Mouse (Mus musculus): Measurements from ENCODE around the gene Zcrb1. TPM values are rescaled to one million over a fixed set of nuclear protein-coding genes. Genes with fewer than 3 reads are reported as not detected.
"Not testable (repeated sequence)": the region's sequence is repeated elsewhere in the genome, so short reads cannot be mapped to it uniquely, and the experiment has no call there.

Gene Zcrb1
- total and polyA plus RNA-seq, 2 experiments = 12.0 to 28.0 TPM

- Histone ChIP-seq H3K79me2 (ENCODE audit: control insufficient read depth, insufficient read depth, low read length) (peaks cover 28% of the 10 kb centered on the region; the same call in 1 of the 2 replicates), H3K27me3 (ENCODE audit: control insufficient read depth, insufficient read depth, low read length) (no peaks in the 10 kb centered on the region), H3K27ac (replicated peaks; ENCODE audit: insufficient read depth, low read depth, low read length) (no peak overlapping the region), H3K4me3 (ENCODE audit: insufficient read depth, low read depth, low read length) (peak overlapping the region; percentile 96; the same call in 1 of the 2 replicates), H3K9ac (ENCODE audit: low read depth, low read length) (0 out of 2 replicates have a peak overlapping the region, but pooled peaks have one; percentile 54), H3K36me3 (ENCODE audit: control insufficient read depth, insufficient read depth, low read length) (peaks cover 8% of the 10 kb centered on the region; the same call in 1 of the 2 replicates), H3K4me1 (ENCODE audit: control insufficient read depth, insufficient read depth, low read length) (peaks cover 14% of the 10 kb centered on the region)
- 10% methylated on average over 11 of the region's 11 CpGs for WGBS
- no peak for DNase-seq (ENCODE audit: extremely low read depth, low read depth, low spot score)
- TF ChIP-seq POLR2A (IDR thresholded peaks at IDR 0.05; ENCODE audit: extremely low read depth, insufficient read depth, low read length) (no peak), CTCF (IDR thresholded peaks at IDR 0.05; ENCODE audit: low read depth, low read length) (no peak)
These were observed 865 bp downstream of the Zcrb1 start for GRCm38 (mm10) chr15:93397269-93397668.

- H3K79me2 ChIP-seq (ENCODE audit: control insufficient read depth, insufficient read depth, low read length) = no peaks in the 10 kb centered on the region
- TF ChIP-seq CTCF (IDR thresholded peaks at IDR 0.05; ENCODE audit: low read depth, low read length) (no peak), POLR2A (IDR thresholded peaks at IDR 0.05; ENCODE audit: extremely low read depth, insufficient read depth, low read length) (no peak)
- H3K36me3 ChIP-seq (ENCODE audit: control insufficient read depth, insufficient read depth, low read length) = peaks cover 4% of the 10 kb centered on the region
- no peak overlapping the region for H3K9ac ChIP-seq (ENCODE audit: low read depth, low read length)
- WGBS = 59% methylated on average over 5 of the region's 5 CpGs
- H3K4me3 ChIP-seq (ENCODE audit: insufficient read depth, low read depth, low read length) = no peak overlapping the region
- no peaks in the 10 kb centered on the region for H3K27me3 ChIP-seq (ENCODE audit: control insufficient read depth, insufficient read depth, low read length)
- H3K4me1 ChIP-seq (ENCODE audit: control insufficient read depth, insufficient read depth, low read length) = 0 out of 2 replicates have a peak, but pooled peaks cover 3% of the 10 kb centered on the region
- no peak for DNase-seq (ENCODE audit: extremely low read depth, low read depth, low spot score)
- no peak overlapping the region for H3K27ac ChIP-seq (replicated peaks; ENCODE audit: insufficient read depth, low read depth, low read length)
These were observed 16.8 kb downstream of the Zcrb1 start for GRCm38 (mm10) chr15:93381337-93381736.

- H3K4me3 ChIP-seq (ENCODE audit: insufficient read depth, low read depth, low read length) = no peak overlapping the region
- no peak overlapping the region for H3K27ac ChIP-seq (replicated peaks; ENCODE audit: insufficient read depth, low read depth, low read length)
- H3K79me2 ChIP-seq (ENCODE audit: control insufficient read depth, insufficient read depth, low read length) = no peaks in the 10 kb centered on the region
- WGBS = 67% methylated on average over 3 of the region's 3 CpGs
- 0 out of 2 replicates have a peak, but pooled peaks cover under 1% of the 10 kb centered on the region for H3K4me1 ChIP-seq (ENCODE audit: control insufficient read depth, insufficient read depth, low read length)
- H3K9ac ChIP-seq (ENCODE audit: low read depth, low read length) = no peak overlapping the region
- DNase-seq (ENCODE audit: extremely low read depth, low read depth, low spot score) = peak; percentile 37
- TF ChIP-seq POLR2A (IDR thresholded peaks at IDR 0.05; ENCODE audit: extremely low read depth, insufficient read depth, low read length) (no peak), CTCF (IDR thresholded peaks at IDR 0.05; ENCODE audit: low read depth, low read length) (peak; percentile 52)
- H3K27me3 ChIP-seq (ENCODE audit: control insufficient read depth, insufficient read depth, low read length) = no peaks in the 10 kb centered on the region
- H3K36me3 ChIP-seq (ENCODE audit: control insufficient read depth, insufficient read depth, low read length) = no peaks in the 10 kb centered on the region
These were observed 19.0 kb downstream of the Zcrb1 start for GRCm38 (mm10) chr15:93379177-93379576.

GRCm38 (mm10) chr15:93375696-93376095, 22.4 kb downstream of the Zcrb1 start:
- H3K4me1 ChIP-seq (ENCODE audit: control insufficient read depth, insufficient read depth, low read length) = no peaks in the 10 kb centered on the region
- H3K4me3 ChIP-seq (ENCODE audit: insufficient read depth, low read depth, low read length) = no peak overlapping the region
- WGBS = 93% methylated on average over 5 of the region's 5 CpGs
- no peak for DNase-seq (ENCODE audit: extremely low read depth, low read depth, low spot score)
- H3K9ac ChIP-seq (ENCODE audit: low read depth, low read length) = no peak overlapping the region
- no peaks in the 10 kb centered on the region for H3K27me3 ChIP-seq (ENCODE audit: control insufficient read depth, insufficient read depth, low read length)
- no peak overlapping the region for H3K27ac ChIP-seq (replicated peaks; ENCODE audit: insufficient read depth, low read depth, low read length)
- no peaks in the 10 kb centered on the region for H3K36me3 ChIP-seq (ENCODE audit: control insufficient read depth, insufficient read depth, low read length)
- H3K79me2 ChIP-seq (ENCODE audit: control insufficient read depth, insufficient read depth, low read length) = no peaks in the 10 kb centered on the region
- TF ChIP-seq CTCF (IDR thresholded peaks at IDR 0.05; ENCODE audit: low read depth, low read length) = no peak
- no peak for TF ChIP-seq POLR2A (IDR thresholded peaks at IDR 0.05; ENCODE audit: extremely low read depth, insufficient read depth, low read length)

- H3K27me3 ChIP-seq (ENCODE audit: control insufficient read depth, insufficient read depth, low read length); H3K4me1 ChIP-seq (ENCODE audit: control insufficient read depth, insufficient read depth, low read length); DNase-seq (ENCODE audit: extremely low read depth, low read depth, low spot score); H3K9ac ChIP-seq (ENCODE audit: low read depth, low read length); H3K27ac ChIP-seq (replicated peaks; ENCODE audit: insufficient read depth, low read depth, low read length); H3K4me3 ChIP-seq (ENCODE audit: insufficient read depth, low read depth, low read length); H3K79me2 ChIP-seq (ENCODE audit: control insufficient read depth, insufficient read depth, low read length); H3K36me3 ChIP-seq (ENCODE audit: control insufficient read depth, insufficient read depth, low read length): not testable (repeated sequence)
These were observed 25.5 kb downstream of the Zcrb1 start for GRCm38 (mm10) chr15:93372525-93373119.

GRCm38 (mm10) chr15:93371838-93372237, 26.3 kb downstream of the Zcrb1 start:
- WGBS = 84% methylated on average over 2 of the region's 2 CpGs
- DNase-seq (ENCODE audit: extremely low read depth, low read depth, low spot score) = no peak
- no peak overlapping the region for H3K27ac ChIP-seq (replicated peaks; ENCODE audit: insufficient read depth, low read depth, low read length)

More at GRCm38 (mm10) chr15:93371838-93372237, 26.3 kb downstream of the Zcrb1 start:
- no peak overlapping the region for H3K9ac ChIP-seq (ENCODE audit: low read depth, low read length)
- no peak overlapping the region for H3K4me3 ChIP-seq (ENCODE audit: insufficient read depth, low read depth, low read length)
- no peaks in the 10 kb centered on the region for H3K36me3 ChIP-seq (ENCODE audit: control insufficient read depth, insufficient read depth, low read length)
- no peaks in the 10 kb centered on the region for H3K79me2 ChIP-seq (ENCODE audit: control insufficient read depth, insufficient read depth, low read length)
- no peaks in the 10 kb centered on the region for H3K27me3 ChIP-seq (ENCODE audit: control insufficient read depth, insufficient read depth, low read length)
- no peaks in the 10 kb centered on the region for H3K4me1 ChIP-seq (ENCODE audit: control insufficient read depth, insufficient read depth, low read length)
- no peak for TF ChIP-seq POLR2A (IDR thresholded peaks at IDR 0.05; ENCODE audit: extremely low read depth, insufficient read depth, low read length)
- TF ChIP-seq CTCF (IDR thresholded peaks at IDR 0.05; ENCODE audit: low read depth, low read length) = no peak
